Mouse (Mus musculus): ENCODE results near the gene Itgb3. TPM values are rescaled to one million over a fixed set of nuclear protein-coding genes. Genes with fewer than 3 reads are reported as not detected.

The Itgb3 gene
- polyA plus RNA-seq (2015; fragmentation: Nextera tagmentation; extraction: Ambion mirVana): 4.7 and 5.1 TPM in 2 replicates

GRCm38 (mm10) chr11:104607491-104608245, at the start of gene Itgb3:
Gene Itgb3 (plus strand): TSS chr11:104608000.
- no peak for TF ChIP-seq EP300 (optimal IDR thresholded peaks at IDR 0.05)
- peak; percentile 67 for TF ChIP-seq CTCF (IDR thresholded peaks at IDR 0.05; ENCODE audit: low read depth)
- H3K36me3 ChIP-seq (ENCODE audit: control insufficient read depth, insufficient read depth, low read length): no peaks in the 10 kb centered on the region
- H3K9ac ChIP-seq (ENCODE audit: low read length): peak within 1 kb of the TSS; percentile 75
- peak within 1 kb of the TSS; percentile 82 for H3K27ac ChIP-seq (replicated peaks)
- DNase-seq (ENCODE audit: low spot score) (peak; percentile 85), ATAC-seq (ENCODE audit: low FRiP score, low TSS enrichment) (peak; percentile 87)
- H3K4me1 ChIP-seq (replicated peaks; ENCODE audit: control insufficient read depth, insufficient read depth): peaks cover 3% of the 10 kb centered on the region; the same call in 1 of the 2 replicates
- H3K4me2 ChIP-seq (replicated peaks; ENCODE audit: low read depth): peak within 1 kb of the TSS; percentile 72
- H3K4me3 ChIP-seq (ENCODE audit: low read depth, low read length): peak within 1 kb of the TSS; percentile 54
- no peaks in the 10 kb centered on the region; the same call in 1 of the 2 replicates for H3K27me3 ChIP-seq (ENCODE audit: control insufficient read depth, insufficient read depth, low read length)
- no peaks in the 10 kb centered on the region for H3K9me3 ChIP-seq (ENCODE audit: control insufficient read depth, low read length)
- 2% methylated on average over 47 of the region's 51 CpGs for WGBS

GRCm38 (mm10) chr11:104558065-104558464, 49.7 kb upstream of the Itgb3 start:
- no peaks in the 10 kb centered on the region for H3K36me3 ChIP-seq (ENCODE audit: control insufficient read depth, insufficient read depth, low read length)
- no peak overlapping the region for H3K27ac ChIP-seq (replicated peaks)
- ATAC-seq (ENCODE audit: low FRiP score, low TSS enrichment): no peak
- 53% methylated on average over 4 of the region's 4 CpGs for WGBS
- H3K4me1 ChIP-seq (replicated peaks; ENCODE audit: control insufficient read depth, insufficient read depth): no peaks in the 10 kb centered on the region
- no peak overlapping the region for H3K9ac ChIP-seq (ENCODE audit: low read length)
- DNase-seq (ENCODE audit: low spot score): no peak
- H3K9me3 ChIP-seq (ENCODE audit: control insufficient read depth, low read length): no peaks in the 10 kb centered on the region
- TF ChIP-seq CTCF (IDR thresholded peaks at IDR 0.05; ENCODE audit: low read depth) (no peak), EP300 (optimal IDR thresholded peaks at IDR 0.05) (no peak)
- H3K4me2 ChIP-seq (replicated peaks; ENCODE audit: low read depth): no peak overlapping the region
- no peaks in the 10 kb centered on the region for H3K27me3 ChIP-seq (ENCODE audit: control insufficient read depth, insufficient read depth, low read length)
- H3K4me3 ChIP-seq (ENCODE audit: low read depth, low read length): no peak overlapping the region

DNA sequence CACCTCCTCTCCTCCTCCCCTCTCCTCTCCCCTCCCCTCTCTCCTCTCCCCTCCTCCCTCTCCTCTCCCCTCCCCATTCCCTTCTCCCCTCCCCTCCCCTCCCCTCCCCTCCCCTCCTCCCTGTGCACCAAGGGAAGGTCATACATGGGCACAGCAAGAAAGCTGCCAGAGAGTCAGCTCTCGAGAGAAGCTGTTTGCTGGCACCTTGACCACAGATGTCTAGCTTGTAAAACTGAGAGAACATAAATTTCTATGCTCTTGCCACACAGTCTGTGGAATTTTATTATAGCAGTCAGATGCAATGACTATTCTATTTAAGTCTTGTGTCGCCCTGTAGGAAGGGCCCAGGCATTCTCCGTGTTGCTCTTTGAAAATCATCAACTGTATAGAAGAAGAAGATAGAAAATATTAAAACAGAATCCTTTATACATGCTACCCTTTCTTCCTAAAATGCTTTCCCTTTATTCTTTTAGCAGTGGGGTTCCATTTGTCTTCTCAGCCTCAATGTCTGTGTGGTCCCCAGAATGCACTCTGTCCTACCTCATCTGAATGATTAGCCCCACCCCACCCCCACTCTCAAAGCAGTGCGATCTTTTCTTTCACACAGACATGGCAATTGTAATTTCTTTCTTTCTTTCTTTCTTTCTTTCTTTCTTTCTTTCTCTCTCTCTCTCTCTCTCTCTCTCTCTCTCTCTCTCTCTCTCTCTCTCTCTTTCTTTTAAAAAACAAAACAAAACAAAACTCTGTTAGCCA, 49.0 kb upstream of the Itgb3 start:
- TF ChIP-seq EP300 (optimal IDR thresholded peaks at IDR 0.05): no peak
- TF ChIP-seq CTCF (IDR thresholded peaks at IDR 0.05; ENCODE audit: low read depth): no peak
- WGBS: 47% methylated on average over 4 of the region's 4 CpGs
- H3K9me3 ChIP-seq (ENCODE audit: control insufficient read depth, low read length): no peaks in the 10 kb centered on the region
- no peak overlapping the region for H3K9ac ChIP-seq (ENCODE audit: low read length)
- no peaks in the 10 kb centered on the region for H3K4me1 ChIP-seq (replicated peaks; ENCODE audit: control insufficient read depth, insufficient read depth)
- H3K4me3 ChIP-seq (ENCODE audit: low read depth, low read length): no peak overlapping the region
- H3K36me3 ChIP-seq (ENCODE audit: control insufficient read depth, insufficient read depth, low read length): no peaks in the 10 kb centered on the region
- no peak overlapping the region for H3K27ac ChIP-seq (replicated peaks)
- no peak for ATAC-seq (ENCODE audit: low FRiP score, low TSS enrichment)
- H3K4me2 ChIP-seq (replicated peaks; ENCODE audit: low read depth): no peak overlapping the region
- H3K27me3 ChIP-seq (ENCODE audit: control insufficient read depth, insufficient read depth, low read length): no peaks in the 10 kb centered on the region
- no peak for DNase-seq (ENCODE audit: low spot score)

- WGBS: 34% methylated on average over 2 of the region's 2 CpGs
- H3K4me1 ChIP-seq (replicated peaks; ENCODE audit: control insufficient read depth, insufficient read depth): no peaks in the 10 kb centered on the region
- DNase-seq (ENCODE audit: low spot score): no peak
Observed at GRCm38 (mm10) chr11:104560971-104561370, 46.8 kb upstream of the Itgb3 start.

DNA sequence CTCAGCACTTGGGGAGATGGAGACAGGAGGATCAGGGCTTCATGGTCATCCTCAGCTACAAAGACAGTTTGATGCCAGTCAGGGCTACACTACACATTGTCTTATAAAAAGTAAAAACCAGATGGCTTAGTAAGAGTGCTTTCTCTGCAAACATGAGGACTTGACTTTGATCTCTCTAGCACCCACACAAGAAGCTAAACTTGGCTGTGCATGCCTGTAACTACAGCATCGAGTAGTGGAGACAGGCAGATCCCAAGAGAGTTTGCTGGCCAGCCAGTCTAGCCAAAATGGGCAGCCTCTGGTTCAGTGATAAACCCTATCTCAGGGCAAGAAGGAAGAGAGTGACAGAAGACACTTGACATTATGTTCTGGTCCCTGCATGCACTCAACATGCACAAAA, 44.3 kb upstream of the Itgb3 start:
- no peak for ATAC-seq (ENCODE audit: low FRiP score, low TSS enrichment)
- no peak overlapping the region for H3K9ac ChIP-seq (ENCODE audit: low read length)

More at GRCm38 (mm10) chr11:104560971-104561370, 46.8 kb upstream of the Itgb3 start:
- H3K9me3 ChIP-seq (ENCODE audit: control insufficient read depth, low read length): no peaks in the 10 kb centered on the region
- no peak for TF ChIP-seq CTCF (IDR thresholded peaks at IDR 0.05; ENCODE audit: low read depth)
- TF ChIP-seq EP300 (optimal IDR thresholded peaks at IDR 0.05): no peak
- no peak overlapping the region for H3K27ac ChIP-seq (replicated peaks)
- no peak overlapping the region for H3K4me2 ChIP-seq (replicated peaks; ENCODE audit: low read depth)
- ATAC-seq (ENCODE audit: low FRiP score, low TSS enrichment): no peak; the same call in 1 of the 2 replicates
- no peak overlapping the region for H3K9ac ChIP-seq (ENCODE audit: low read length)
- no peaks in the 10 kb centered on the region for H3K36me3 ChIP-seq (ENCODE audit: control insufficient read depth, insufficient read depth, low read length)
- H3K4me3 ChIP-seq (ENCODE audit: low read depth, low read length): no peak overlapping the region
- no peaks in the 10 kb centered on the region for H3K27me3 ChIP-seq (ENCODE audit: control insufficient read depth, insufficient read depth, low read length)

More for the DNA sequence above, 44.3 kb upstream of the Itgb3 start:
- TF ChIP-seq EP300 (optimal IDR thresholded peaks at IDR 0.05) (no peak), CTCF (IDR thresholded peaks at IDR 0.05; ENCODE audit: low read depth) (no peak)
- no peaks in the 10 kb centered on the region for H3K27me3 ChIP-seq (ENCODE audit: control insufficient read depth, insufficient read depth, low read length)
- no peak for DNase-seq (ENCODE audit: low spot score)
- no peak overlapping the region for H3K4me3 ChIP-seq (ENCODE audit: low read depth, low read length)
- H3K36me3 ChIP-seq (ENCODE audit: control insufficient read depth, insufficient read depth, low read length): no peaks in the 10 kb centered on the region
- H3K4me2 ChIP-seq (replicated peaks; ENCODE audit: low read depth): no peak overlapping the region
- H3K4me1 ChIP-seq (replicated peaks; ENCODE audit: control insufficient read depth, insufficient read depth): no peaks in the 10 kb centered on the region
- H3K9me3 ChIP-seq (ENCODE audit: control insufficient read depth, low read length): no peaks in the 10 kb centered on the region
- H3K27ac ChIP-seq (replicated peaks): no peak overlapping the region
- 73% methylated on average over 1 of the region's 1 CpGs for WGBS
